Mouse (Mus musculus): ENCODE results near the gene Gpr22.

The Gpr22 gene

DNA sequence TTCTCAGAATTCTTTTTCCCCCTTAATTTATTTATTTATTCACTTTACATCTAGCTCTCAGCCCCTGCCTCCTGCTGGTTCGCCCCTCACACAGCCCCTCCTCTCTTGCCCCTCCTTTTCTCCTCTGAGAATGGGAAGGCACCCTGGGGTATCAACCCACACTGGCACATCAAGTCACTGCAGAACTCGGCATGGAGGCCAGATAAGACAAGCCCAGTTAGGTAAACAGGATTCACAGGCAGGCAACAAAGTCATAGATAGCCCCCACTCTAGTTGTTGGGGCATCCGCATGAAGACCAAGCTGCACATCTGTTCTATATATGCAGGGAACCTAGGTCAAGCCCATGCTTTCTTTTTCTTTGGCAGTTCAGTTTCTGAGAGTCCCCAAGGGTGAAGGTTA, 46.6 kb downstream of the Gpr22 start:
- no peak for DNase-seq (ENCODE audit: low spot score)

DNA sequence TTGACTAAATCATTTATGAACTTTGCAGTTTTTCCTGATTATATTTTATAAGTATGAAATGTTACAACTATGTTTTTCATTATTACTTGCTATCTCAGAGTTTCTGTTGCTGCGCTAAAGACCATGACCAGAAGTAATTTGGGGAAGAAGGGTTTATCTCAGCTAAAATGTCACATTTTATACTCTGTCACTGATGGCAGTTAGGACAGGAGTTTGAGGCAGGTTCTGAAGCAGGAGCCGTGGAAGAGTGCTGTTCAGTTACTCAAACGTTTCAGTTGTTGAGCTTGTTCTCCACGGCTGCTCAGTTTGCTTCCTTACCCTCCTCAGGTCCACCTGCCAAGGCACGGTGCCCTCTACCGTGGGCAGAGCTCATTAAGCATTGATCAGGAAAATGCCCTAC, 47.7 kb downstream of the Gpr22 start:
- DNase-seq (ENCODE audit: low spot score): no peak
